Mouse (Mus musculus) megakaryocyte, adult 5-6 weeks (primary cell): Measurements from ENCODE around the gene Sipa1l3. TPM values are rescaled to one million over a fixed set of nuclear protein-coding genes. Genes with fewer than 3 reads are reported as not detected.

Source experiments
- ATAC-seq: 2 replicates; pipeline ENCODE4 v1.8.0; 2016; ENCODE audit warnings: mild to moderate bottlenecking, inconsistent platforms; ENCODE audit not compliant: poor library complexity, severe bottlenecking
- total RNA-seq, 2 experiments: library from RNA; stranded (forward) in 1 of 2; stranded (reverse) in 1 of 2; fragments of 153-499, 151-499 nt in 1 of 2; fragments of 221-1000, 200-1000 nt in 1 of 2; gene quantifications; 2 replicates each; pipeline versions ENCODE4 v1.2.3 to v1.2.4; 2015 to 2017

Sipa1l3 gene
- total RNA-seq, 2 experiments from 2014 or later = 6.8 to 23.3 TPM

DNA sequence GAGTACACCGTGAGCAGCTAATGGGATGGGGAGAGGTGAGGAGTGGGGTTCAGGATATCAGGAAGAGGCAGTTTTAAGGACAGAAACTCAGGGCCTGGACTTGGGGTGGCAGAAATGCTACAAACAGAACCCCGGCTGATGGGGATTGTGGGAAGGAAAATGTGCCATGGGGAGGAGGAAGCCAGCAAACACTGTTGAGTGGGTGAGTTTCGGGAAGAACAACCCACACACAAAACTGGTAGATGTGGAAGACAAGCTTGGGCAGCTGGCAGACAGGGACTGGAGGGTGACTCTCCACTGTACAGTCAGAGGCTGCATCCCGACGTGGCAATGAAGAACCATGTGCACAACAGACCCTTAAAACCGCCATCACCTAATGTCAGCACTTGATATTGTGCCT is 69.6 kb downstream of the Sipa1l3 start:
- ATAC-seq = no peak

DNA sequence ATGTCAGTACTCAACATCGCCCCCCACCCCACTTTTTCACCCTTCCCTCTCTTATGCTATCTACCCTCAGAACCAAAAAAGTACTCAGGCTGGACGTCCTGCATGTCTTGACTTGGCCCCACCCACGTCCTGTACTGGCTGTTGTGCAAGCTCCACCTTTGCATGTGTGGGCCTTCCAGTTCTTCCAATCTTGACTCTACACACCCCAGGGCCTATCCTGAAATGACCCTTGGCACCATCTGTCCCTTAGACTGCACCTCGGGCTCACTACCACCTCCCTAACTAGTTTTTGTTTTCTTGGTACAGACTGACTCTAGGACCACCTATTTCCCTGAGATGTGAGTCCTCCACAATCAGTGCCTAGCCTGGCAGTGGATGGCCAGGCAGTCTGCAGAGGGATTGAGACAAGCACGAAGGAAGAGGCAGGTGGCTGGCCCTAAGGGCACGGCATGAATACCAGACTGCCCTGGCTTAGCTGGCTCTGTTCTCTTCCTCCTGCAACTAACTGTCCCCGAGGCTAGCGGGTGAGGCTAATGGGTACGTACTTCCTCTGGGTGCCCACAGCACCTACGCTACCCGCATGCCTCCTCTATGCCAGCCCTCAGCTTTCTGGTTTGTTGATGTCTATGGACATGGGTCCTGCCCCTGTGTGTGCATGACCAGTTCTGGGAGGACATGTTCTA is 71.2 kb downstream of the Sipa1l3 start:
- ATAC-seq = peak; percentile 69

DNA sequence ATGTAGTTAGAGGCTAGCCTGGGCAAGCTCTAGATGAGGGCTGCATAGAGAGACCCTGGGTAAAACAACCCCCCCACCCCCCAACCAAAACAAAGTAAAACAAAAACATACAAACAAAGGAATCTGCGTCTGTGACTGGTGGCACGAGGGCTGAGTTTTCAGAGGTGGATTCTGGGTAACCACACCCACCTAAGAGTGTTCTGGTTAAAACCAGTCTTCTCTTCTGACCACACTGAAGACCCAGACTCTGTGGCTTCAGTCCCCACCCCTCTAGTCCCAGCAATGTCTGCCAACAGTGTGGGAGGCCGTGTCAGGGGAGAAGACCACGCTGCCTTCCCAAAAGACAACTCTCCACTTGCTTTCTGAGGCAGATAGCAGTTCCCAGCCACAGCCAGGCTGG is 72.3 kb downstream of the Sipa1l3 start:
- no peak for ATAC-seq

DNA sequence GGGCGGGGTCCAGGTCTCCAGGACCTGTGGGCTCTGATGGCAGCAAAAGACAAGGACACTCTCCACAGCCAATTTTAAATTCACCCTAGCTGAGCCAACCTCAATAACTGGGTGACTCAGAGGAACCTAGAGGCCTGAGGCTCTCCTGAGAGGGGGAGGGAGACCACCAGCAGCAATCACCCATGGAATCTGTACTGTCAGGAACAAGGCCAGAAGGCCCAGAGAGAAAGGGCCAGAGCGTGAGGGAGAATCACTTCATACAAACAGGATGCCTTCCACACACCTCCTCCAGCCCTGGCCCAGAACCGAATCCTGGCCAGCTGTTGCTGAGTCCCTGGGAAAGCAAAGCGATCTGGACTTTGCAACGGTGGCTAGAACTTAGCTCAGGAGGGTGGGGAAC is 73.9 kb downstream of the Sipa1l3 start:
- no peak for ATAC-seq

DNA sequence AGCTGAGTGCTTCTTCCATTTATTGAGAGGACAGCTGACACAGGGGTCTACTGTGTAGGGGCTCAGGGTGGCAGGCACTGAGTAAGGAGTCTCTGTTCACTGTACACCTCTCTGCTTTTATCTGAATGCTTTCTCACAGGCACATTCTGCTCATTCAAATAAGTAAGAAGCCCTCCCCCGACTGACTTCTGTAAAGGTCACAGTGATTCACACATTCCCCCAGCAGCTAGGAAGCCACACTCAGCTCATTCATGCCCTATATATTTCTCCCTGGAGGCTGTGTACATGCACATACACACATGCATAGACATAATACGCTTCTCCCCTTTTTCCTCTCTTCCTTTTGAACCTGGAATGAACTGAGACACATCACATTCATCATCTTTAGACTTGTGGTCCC is 74.4 kb downstream of the Sipa1l3 start:
- no peak for ATAC-seq

DNA sequence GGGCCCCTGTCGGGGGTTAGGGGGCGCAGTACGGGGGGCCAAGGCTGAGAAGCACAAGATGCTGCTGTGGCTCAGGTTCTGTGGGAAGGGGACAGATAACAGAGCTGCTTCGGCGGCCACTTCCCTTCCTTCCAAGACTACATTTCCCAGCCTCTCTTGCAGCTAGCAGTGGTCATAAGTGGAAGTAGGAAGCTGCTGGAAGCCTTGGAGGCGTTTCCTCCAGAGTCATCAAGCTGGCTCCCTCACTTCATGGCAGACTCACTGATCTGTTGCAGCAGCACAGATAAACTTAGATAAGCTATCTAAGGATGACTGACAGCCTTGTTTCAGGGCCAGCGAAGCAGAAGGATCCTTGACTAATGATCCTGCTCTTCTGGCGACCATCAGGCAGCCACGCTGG is 76.6 kb downstream of the Sipa1l3 start:
- ATAC-seq = peak; percentile 35

DNA sequence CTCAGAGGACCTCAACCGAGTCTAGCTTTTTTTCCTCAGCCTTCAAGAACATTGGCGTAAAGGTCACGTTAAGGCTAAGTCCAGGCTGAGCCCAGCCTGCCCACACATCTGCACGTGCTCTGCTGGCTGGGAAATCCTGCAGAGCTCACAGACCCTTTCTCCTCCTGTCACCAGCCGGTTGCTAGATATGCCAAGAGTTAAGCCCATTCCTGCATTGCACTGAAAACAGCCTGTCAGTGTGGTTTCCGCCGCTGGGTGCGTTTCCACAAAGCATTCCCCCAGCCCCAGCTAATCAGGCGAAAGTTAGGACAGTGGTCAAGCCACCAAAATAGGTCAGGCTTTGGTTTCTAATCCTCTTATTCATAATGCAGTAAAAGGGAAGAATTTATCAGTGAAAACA is 77.3 kb downstream of the Sipa1l3 start:
- ATAC-seq = no peak

DNA sequence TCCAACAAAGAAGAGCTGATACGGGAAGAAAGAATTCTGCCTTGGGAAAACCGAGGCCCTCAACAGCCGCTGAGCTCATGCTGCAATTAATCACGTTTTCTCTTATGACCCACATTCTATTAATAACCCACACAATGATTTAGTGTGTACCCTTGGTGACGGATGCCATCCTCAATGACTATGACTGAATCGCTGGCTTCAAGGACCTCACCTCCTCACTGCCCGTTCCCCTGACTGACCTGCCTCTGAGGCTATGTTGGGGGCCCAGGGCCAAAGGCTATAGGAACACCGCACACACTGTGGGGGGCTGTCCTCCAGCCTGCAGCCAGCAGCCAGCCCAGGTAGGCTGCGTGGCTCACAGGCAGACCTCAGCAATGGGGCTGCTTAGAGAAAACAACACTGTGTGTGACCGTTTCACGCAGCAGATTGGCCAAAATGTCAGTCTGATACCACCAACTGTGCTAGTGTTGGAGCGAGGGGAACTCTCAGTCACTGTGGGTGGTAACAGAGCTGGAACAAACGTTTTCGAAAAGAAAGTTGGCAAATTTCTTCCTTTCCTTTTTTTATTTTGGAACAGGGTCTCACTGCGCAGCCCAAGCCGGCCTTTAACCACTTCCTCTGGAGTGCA is 79.7 kb downstream of the Sipa1l3 start:
- ATAC-seq = no peak

DNA sequence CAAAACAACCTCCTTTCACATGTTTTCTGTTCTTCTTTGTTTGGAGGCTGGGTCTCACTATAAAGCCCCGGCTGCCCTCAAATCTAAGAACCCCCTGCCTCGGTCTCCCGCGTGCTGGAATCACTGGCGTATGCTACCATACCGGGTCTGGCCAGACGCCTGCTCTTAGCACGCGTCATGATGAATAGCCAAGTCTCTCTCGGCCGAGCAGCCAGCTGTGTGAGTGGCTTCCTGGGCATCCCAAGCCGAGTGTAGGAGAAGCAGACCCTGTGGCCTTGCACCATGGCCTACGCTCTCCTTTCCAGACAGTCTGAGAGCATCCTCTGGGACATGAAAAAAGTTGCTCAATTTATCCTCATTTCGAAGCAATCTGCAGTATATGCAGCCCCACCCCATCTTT is 80.2 kb downstream of the Sipa1l3 start:
- no peak for ATAC-seq

DNA sequence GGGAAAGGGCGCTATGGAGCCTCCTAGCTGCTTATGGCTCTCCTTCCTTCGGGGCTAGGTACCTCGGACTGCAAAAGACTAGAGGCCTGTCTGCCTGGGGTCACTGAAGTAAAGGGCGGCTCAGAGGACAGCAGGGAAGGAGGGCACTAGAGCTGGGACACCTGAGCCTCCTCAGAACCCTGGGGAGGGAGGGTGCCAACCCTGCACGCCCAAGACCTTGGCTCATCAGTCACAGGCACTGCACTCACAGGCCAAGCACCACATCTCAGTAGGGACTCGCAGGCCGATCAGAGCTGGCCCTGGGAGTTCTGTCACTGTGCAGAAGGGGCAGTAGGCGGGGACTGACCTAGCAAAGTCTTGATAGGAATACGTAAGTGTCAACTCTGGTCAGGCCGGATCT is 81.4 kb downstream of the Sipa1l3 start:
- no peak for ATAC-seq

DNA sequence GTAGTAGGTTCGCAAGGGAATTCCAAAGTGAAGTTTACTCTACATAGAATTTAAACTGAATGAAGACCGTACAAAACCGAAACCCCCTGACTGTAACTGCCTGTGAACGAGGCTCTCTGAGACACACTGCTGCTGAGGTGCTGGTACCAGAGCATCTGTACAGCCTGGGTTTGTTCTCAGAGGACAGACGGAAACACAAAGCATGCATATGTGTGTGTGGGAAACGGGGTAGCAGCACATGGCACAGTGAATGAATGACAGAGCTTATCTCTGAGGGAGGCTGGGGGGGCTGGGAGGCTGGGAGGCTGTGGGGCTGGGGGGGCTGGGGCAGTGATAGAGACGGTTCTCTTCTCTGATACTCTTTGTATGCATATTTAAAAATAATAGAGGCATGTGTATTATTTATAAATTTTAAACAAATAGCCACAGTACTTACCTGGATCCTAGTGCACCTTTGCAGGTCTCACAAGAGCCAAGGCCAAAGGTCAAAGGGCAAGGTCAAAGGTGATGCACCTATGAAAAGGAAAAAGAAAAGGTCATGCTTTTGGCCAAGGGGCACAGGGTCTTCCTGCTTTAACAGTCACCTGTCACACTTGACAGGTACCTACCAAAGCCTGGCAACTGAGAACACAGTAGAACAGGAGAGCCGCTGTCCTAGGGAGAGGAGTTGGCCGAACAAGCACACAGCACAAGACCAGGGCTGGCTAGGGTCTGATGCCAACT is 84.0 kb downstream of the Sipa1l3 start:
- ATAC-seq = no peak

DNA sequence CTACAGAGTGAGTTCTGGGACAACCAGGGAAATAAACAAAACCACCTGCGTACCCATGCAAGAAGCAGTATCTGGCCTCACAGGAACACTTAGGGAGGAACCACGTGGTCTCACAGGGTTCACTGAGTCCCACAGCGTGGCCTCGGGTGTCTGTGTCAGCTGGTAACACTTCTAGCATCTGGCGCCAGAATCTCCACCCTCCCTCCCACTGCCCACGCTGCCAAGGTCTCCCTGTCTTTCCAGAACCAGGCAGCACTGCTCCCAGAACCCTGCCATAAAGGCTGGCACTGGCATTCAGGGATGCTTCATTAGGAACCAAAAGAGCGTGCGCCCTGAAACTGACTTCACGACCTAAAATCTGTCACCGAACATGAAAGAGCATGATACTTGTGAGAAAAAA is 84.7 kb downstream of the Sipa1l3 start:
- no peak for ATAC-seq

DNA sequence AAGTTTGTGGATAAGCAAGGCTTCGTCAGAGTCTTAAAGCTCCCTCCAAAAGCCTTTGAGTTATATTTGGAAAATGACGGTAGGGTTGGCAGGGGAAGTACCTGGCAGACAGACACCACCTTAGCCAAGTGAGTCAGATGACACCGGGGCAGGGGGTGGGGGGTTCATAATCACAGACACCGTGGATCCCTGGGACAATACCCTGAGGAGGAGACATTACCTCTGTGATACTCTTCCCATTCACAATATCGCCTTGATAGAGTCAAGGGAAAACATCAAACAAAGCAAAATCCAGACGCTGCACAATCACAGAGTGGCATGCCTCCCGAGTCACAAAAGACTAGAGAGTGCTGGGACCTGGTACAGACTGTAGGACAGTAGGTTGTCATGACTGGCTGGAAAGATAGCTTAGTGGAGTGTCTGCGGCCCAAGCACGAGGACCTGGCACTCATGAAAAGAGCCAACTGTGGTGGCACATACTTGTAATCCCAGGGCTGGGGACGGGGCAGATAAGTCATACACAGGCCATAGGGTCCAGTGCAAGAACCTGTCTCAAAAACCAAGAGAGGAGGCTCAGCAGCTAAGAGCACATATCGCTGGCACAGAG is 85.4 kb downstream of the Sipa1l3 start:
- ATAC-seq = no peak

DNA sequence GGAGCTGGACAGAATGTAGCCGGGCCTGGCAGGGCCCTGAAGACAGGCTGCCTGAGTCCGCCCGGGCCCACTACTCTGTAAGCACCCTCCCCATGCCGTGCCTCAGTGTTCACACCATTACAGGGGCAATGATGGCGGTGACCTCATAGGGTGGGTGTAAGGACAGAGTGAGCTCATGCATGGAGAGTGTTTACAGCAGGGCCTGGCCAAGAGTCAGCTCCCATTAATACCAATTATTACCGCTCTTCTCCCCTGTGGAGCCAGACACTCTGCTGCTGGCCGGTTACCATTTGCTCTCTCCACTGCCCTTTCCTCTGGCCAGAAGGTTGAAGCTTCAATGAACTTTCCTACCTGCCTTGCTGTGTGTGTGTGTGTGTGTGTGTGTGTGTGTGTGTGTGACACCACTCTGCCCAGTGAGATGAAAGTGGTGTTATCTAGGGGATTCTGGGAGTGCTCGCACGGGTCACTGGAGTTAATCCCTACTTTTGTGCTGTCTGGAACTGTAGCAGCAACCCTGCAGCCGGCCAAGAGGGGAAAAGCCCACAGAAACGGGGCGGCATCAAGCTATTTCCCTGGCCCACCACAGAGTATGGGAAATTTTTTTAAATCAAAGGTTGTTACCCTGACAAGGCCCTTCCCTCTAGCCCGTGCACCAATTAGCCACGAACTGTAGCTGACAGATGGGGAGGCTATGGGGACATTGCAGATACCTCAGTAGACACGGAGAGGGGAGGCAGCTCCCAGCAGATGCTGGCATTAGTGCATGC is 86.1 kb downstream of the Sipa1l3 start:
- ATAC-seq = no peak

DNA sequence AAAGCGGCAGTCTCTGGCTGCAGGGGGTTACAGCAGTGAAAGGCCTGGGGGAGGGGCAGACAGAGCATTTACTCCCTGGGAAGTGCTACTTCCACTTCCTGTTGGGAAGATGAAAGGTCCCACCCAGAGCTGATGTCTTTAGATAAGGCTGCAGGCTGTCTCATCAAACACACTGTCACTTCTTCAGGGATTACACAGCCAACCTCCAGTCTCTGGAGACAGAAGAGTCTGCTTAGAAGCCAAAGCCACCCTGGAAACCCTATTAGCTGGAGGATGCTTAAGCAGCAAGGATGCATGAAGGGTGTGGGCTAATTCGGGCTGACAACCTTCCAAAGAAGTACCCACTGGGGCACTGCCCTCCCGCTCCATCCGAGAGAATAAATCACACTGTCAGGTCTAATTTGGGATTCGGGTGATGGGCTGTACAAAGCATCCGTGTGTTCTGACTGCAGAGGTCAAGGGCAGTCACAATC is 87.7 kb downstream of the Sipa1l3 start:
- ATAC-seq = no peak

DNA sequence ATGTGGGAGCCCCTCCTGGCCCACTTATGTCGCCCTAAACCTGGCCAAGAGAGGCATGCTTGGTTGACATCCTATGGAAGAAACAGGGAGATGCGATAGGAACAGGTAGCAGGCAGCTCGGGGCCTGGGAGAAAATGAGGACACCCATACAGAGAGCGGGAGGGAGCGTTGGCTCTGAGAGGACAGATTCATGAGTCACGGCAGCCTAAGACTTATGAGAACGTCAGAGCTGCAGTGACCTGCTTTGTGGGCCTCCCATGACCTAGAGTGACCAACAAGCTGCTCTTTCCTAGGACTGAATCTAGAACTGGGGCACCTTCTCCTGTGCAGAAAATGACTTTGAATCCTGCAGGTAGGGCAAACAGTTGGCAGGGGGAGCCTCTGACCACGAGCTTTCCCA is 92.4 kb downstream of the Sipa1l3 start:
- ATAC-seq = no peak

DNA sequence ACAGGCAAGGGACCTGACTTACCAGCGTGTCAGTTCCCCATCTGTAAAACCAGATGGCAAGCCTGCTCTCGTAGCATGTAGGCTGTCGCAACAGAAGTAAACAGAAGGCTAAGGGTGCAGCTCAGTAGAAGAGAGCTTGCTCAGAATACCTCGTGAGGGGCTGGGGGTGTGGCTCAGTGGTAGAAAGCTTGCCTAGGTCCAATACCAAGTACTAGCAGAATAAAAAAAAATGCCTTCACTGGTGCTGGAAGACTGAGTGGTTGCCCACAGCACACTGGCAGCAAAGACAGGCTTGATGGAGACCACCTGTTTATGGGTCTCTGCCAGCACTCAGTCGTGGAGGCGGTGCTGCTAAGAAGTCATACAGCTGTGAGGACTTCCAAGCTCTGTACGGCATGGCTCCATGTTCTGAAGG is 93.0 kb downstream of the Sipa1l3 start:
- ATAC-seq = no peak

DNA sequence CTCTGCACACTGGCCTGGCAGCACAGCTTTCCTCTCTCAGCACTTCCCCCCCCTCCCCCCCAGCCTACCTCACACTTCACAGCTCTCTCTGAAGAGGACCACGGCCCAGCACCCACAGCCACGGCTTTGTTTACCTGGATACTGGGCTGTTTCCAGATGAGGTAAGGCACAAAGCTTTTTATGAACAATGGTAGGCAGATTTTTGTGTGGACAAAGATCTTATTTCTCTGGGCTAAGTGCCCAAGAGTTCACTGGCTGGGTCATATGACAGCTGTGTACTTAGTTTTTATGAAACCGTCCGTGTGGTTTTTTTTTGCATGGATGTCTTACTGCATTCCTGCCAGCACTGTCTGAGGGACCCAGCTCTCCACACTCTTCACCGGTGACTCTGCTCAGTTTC is 93.8 kb downstream of the Sipa1l3 start:
- no peak for ATAC-seq

DNA sequence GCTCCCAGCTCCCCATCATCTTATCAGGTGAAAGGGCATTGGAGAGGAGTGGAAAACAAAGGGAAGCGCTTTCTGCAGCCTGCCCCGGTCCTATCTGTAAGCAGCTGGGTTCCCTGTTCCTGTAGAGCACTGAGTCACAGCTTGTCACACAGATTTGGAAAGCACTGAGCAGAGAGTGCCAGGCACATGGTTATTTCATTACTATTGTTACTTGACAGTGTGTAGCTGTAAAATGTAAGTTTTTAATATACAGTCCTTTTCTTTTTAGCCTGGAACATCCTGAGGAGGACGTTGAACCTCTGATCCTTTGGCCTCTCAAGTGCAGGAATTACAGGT is 96.6 kb downstream of the Sipa1l3 start:
- ATAC-seq = no peak

DNA sequence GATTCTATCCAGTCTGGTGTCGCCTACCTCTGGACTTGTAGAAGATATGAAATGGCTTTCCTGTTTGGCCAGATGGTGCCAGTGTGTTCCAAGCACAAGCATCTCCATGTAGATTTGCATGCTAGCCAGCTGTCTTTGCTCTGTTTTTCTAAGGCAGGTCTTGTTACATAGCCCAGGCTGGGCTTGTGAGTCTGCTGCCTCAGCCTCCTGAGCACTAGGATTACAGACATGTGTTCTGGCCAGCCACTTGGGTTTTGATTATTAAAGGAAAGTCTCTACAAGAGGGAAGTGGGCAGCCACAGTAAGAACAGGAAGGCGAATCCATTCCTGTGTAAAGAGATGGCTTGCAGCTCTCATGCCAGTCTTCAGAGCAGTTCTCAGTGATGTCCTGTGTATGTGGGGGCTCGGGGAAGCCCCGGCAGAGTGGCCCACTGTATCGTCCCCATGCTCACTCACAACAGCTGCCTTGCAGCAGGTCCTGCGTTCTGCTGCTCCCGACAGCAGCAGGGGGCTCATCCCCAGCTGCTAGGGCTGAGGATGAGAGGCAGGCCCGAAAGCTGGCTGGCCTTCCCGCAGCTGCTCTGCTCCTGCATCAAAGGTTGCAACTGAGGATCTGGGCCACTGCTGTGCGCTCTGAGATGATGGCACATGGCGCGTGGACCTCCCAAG is 97.1 kb downstream of the Sipa1l3 start:
- ATAC-seq = no peak

DNA sequence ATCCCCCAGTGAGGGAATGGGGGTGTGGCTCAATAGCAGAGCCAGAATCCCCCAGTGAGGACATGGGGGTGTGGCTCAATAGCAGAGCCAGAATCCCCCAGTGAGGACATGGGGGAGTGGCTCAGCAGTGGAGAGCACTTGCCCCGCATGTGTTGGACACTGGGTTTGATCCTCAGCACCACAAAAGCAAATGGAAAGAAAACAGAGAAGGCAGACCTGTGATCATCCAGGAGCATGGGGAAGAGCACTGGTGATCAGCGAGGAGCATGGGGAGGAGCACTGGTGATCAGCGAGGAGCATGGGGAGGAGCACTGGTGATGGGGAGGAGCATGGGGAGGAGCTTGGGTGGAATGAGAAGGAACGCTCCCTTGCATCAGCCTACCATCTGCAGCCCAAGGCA is 98.6 kb downstream of the Sipa1l3 start:
- ATAC-seq = no peak
